Mouse (Mus musculus): ENCODE data around the gene Arhgef3.
"Not testable (repeated sequence)": the region's sequence is repeated elsewhere in the genome, so short reads cannot be mapped to it uniquely, and the experiment has no call there.

Gene Arhgef3

DNA sequence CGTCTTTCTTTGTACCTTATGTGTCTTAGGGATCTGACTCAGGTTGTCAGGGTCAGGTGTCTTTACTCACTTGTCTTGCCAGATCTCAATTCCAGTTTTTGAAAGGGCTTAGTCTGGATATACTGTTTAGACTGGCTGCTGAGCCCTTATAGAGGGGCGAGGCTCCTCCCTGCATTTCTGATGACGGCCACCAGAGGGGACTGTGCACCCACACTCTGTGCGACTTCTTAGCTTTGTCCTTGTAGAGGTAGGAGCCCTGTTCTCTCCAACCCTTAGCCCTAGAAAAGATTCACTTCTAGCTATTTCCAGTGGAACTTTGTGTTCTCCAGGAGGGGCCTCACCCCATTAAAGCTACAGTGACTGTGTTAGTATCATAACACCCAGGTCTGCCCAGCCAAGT is 72.3 kb downstream of the Arhgef3 start:
- in situ Hi-C loops (cut with MboI, MseI) = no loop called here

DNA sequence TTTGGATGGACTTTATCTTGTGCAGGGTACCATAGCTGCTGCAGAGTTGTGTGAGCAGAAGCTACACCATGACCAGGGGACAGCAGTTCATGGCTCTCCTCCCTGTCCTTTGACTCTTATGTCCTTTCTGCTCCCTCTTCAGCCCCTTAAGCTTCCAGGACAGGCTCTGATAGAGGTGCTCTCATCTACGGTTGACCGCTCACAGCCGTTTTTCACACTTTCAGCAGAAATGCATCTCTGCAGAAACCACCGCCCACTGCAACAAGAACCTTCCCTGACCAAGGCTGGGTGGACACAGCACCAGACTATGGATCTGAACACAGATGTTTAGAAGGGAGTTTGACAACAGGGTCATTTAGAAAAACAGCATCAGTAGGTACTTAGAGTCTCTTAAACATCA is 73.2 kb downstream of the Arhgef3 start:
- in situ Hi-C loops (cut with MboI, MseI) = no loop called here

DNA sequence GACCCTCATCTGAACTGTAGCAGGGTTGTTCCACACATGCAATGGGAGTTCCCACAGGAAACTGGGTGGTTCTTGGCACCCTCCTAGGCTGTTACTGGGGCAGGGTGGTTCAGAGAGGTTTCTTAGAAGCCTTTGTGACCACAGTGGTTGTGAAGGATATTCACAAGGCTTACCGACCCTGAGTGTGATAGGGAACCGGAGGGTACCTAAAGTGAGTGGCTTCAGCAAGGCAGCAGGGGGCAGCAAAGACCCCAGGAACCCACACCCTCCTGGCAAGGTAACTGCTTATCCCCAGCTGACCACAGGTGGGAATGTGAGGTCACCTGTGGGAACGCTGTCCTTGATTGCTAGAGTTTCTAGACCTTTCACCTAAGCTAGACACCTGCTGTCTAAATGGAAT is 77.8 kb downstream of the Arhgef3 start:
- in situ Hi-C loops (cut with MboI, MseI) = loop anchor here (5.0 kb wide), 1 partner anchor 215 kb away; no protein-coding TSS in a partner anchor

DNA sequence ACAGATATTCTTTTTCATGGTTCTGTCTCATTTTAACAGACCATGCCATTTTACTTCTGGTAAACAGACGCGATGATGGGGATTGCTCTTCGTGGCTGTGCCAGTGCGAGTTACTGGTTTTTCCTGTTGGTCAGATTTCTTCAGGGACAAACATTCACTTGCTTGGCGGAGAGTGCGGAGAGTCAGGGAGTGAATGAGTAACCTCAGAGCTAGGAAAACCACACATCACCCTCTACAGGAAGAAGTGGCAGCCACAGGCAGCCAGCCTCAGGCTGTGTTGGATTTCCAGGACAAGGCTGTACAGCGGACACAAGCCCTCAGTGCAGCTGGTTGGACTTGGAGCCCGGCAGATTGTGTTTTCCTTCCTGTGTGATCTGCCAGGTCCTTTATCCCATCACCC is 82.3 kb downstream of the Arhgef3 start:
- in situ Hi-C loops (cut with MboI, MseI) = no loop called here

DNA sequence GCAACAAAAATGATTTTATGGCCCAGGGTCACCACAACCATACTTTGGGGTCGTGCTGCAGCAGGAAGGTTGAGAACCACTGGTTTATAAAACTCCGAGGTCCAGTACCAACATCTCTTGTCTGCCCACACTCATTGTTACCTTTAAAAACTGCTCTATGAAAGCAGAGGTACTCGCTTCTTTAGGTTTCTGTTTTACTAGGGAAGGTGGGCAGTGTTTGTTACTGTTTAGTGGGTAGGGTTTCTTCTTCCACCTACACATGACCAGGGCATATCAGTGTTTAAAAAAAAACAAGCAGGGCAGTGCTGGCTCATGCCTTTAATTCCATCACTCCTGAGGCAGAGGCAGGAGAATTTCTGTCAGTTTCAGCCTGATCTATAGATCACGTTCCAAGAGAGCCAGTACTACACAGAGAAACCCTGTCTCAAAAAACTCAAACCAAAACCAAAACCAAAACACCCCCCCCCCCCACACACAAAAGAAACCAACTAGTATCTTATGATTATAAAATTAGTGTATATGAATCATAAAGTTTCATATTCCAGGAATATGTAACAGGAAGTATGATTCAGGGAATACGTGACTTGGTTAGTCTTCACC is 83.9 kb downstream of the Arhgef3 start:
- in situ Hi-C loops (cut with MboI, MseI) = no loop called here

DNA sequence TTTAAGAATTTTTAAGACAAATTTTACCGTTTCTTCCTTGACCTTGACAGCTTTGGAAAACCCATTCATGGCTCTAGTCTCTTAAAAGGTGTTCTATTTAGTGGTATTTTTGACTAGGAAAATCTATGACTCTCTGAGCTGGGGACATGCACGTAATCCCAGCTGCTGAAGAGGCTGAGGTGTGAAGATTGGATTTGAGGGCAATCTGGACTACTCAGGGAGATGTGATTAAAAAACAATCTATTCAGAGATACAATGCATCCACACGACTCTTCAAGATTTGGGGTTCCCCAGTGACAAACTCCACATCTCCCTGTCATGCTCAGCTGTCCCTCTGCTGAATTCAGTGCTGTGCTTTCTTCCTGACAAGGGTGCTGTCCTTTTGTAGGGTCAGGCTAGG is 84.4 kb downstream of the Arhgef3 start:
- in situ Hi-C loops (cut with MboI, MseI) = no loop called here

DNA sequence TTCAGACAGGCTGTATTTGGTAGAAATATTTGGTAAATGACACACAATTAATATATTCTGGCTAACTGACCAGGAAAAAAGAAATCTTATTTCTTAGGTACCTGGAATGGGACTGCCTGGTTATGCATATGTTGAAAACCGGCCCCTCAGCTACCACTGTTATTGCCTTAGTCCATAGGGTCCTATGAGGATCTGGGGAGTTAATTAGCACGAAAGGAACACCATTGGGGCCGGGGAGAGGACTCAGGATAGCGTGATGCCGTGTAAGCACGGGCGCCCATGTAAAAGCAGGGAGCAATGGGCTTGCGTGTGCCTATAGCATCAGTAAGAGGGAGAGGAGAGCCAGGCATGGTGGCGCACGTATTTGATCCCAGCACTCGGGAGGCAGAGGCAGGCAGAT is 85.2 kb downstream of the Arhgef3 start:
- in situ Hi-C loops (cut with MboI, MseI) = no loop called here

DNA sequence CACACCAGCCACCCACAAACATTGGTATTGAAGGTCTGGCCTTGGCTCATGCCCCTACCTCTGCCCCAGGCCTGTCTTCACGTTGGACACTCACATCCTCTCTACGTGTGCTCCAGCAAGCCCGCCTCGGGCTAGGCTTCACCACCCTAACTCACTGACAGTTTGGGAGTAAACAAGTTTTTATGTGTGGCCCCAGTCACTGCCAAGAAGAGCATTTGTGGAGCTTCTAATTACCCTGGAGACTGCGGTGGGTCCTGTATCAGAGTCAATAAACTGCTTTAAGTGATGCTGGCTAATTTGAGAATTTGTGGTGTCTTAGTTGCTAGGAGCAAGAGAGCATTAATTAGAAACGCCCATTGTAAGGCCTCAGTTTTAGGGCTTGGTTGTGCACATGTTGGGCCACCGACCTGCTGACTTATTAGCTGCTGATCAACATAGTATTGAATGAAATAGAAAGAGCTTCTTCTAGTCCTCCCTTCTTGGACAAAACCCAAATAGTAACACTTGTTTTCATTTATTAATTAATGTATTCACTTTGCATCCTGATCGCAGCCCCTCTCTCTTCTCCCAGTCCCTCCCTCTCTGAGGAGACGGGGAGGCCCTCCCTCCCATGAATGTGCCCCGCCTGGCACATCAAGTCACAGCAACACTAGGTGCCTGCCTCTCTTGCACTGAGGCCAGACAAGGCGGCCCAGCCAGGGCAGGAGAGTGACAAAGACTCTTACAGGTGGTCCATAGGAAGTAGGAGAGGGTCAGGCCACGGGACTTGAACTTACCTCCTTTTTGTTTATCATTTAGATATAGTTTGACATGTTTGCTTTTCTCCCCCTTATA is 86.3 kb downstream of the Arhgef3 start:
- in situ Hi-C loops (cut with MboI, MseI) = no loop called here

DNA sequence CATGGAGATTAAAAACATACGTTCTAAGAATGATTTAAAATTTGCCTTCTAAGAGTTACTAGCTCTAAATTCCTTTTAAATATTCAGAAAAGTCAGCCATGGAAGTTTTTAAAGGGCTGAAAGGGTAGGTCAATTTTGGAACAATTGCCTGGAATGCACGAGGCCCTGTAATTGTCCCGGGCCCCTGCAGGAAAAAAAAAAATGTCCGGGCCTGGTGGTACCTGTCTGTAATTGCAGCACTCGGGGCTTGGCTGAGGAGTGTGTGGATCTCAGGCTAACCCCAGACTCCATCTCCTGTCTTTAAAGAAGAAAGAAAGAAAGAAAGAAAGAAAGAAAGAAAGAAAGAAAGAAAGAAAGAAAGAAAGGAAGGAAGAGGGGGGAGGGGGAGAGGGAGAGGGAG is 87.1 kb downstream of the Arhgef3 start:
- in situ Hi-C loops (cut with MboI, MseI) = no loop called here

DNA sequence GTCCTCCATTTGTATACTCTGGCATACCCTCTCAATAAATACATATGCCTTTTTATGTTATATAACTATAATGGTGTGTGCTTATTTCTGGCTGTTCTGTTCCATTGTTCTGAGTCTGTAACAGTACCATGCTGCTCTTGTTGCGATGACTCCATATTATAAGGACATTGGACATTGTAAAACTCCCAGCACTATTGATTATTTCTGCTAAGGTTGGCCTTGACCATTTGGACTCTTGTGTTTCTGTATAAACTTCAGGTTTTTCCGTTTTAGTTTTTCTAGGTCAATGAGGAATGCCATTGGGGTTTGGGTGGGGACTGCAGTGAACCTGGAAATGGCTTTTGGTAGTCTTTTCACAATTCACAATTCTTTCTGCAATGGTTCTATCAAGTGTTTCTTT is 90.0 kb downstream of the Arhgef3 start:
- in situ Hi-C loops (cut with MboI, MseI) = no loop called here

DNA sequence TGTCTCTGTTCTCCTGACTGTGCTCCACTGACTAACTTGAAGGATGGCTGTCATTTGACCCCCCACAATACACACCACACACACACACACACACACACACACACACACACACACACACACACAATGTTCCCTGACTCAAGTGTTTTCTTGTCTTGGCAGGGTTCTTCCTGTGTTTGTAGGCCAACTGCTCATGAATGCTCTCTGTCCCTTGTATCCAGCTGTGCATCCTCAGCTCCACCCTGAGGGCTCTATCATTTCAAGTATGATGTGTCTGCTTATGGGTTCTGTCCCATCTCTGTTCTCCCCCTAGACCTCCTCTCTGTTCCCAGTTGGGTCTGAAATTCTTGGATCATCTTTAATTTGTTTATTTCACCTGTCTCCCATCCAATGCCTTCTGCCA is 91.7 kb downstream of the Arhgef3 start:
- in situ Hi-C loops (cut with MboI, MseI) = no loop called here

DNA sequence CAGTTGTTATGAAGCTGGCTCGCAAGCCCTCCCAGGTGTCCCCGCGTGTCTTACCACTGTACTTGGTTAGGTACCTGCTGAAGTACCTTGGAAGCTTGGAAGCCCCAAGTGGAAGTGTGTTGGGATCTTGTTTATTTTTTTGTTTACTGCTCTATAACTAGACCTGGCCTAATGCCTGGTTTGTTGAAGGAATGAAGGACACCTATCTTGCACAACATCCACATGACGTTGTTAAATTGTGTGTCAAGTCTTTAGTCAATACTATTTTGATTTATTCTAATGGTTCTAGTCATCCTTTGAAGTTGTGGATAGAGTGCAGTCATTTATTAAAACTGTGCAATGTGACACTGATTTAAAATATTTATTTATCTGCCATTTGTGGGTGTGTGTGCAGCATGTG is 94.8 kb downstream of the Arhgef3 start:
- in situ Hi-C loops (cut with MboI, MseI) = no loop called here

DNA sequence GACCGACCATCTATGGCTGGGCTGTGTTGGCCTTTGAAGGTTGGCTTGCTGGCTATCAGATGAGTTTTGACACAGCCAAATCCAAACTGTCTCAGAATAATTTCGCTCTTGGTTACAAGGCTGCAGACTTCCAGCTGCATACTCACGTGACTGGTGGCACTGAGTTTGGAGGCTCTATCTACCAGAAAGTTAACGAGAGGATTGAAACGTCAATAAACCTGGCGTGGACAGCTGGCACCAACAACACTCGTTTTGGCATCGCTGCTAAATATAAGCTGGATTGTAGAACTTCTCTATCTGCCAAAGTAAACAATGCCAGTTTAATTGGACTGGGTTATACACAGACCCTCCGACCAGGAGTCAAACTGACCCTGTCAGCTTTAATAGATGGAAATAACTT is 96.1 kb downstream of the Arhgef3 start:
- in situ Hi-C loops (cut with MboI, MseI) = not testable (repeated sequence)

DNA sequence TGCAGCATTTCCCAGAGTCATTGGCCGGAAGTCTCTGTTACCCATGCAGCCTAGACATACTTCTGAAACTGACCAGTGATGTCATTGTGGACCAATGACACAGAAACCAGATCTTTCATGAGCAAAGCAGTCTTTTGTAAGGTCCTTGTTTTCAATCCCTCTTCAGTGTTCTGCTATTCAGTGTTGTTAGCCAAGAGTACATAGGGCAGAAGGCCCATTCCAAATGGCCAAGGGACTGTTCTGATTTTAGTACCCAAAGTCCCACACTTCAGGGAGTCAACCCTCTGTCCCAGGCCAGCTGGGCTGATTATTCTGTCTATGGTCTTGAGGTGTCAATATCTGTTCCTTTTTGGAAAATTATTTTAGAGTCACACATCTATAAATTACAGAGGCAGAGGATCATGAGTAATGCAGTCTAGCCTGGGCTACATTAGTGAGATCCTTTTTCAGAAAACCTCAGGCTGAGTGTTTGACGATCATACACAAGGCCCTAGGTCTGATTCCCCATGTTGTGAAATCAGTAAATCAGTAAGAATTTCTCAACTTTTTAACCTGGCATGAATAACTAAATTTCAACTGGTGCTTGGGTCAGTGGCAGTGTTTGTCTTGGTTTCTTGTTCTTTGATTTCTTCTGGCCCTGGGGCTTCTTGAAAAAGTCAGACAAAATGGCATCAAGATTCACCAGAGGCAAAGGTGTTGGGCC is 97.2 kb downstream of the Arhgef3 start:
- in situ Hi-C loops (cut with MboI, MseI) = no loop called here

DNA sequence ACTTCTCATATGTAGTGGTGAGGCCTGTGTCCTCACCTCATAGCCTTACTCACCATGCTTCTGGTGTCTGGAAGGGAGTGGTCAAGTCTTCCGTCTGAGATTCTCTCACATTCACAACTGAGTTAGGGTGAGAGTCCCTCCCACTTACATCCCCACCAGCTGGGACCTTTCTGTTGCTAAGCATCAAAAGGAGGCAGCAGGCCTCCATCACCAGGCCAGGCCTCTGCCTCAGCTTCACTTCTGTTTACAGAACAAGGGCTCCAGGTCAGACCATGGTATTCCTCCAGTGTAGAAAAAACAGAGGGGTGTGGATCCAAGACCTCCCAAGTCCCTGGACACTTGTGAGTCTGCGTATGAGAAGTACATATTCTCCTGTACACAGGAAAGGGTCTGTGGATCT is 99.5 kb downstream of the Arhgef3 start:
- in situ Hi-C loops (cut with MboI, MseI) = no loop called here

DNA sequence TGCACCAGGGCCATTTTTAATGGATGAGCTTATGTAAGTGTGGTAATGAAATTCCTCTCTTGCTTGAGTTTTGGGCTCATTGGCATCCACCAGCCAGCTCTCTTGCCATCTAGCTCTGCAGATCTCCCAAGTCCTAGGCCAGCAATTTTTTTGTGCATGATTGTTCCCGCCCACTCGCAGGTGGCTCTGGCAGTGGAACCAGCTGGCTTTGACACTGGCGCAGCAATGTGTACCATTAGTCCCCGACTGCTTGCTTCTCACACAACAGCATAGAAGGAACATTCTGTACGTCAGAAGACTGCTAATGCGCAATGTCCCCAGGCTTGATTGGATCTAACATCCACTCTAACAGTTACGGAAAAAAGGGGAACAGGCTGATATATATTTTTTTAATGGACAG is 105.0 kb downstream of the Arhgef3 start:
- in situ Hi-C loops (cut with MboI, MseI) = no loop called here

DNA sequence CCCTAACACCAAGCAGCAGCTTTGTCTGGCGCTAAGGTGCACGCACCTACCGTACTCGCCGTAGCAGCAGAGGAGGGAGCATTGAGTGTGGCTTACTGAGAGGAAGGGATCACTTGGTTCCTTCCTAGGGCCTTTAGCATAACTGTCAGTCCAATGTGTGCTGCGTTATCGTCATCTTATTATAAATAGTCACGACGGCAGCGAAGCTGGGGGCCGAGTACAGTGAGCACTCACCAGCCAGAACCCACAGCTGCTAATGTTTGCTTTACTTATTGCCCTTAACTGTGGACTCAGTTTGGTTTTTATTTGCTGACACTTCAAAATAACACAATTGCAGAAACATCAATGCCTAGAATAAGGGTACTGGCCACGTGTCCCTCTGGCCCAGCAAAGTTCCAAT is 105.6 kb downstream of the Arhgef3 start:
- in situ Hi-C loops (cut with MboI, MseI) = no loop called here

DNA sequence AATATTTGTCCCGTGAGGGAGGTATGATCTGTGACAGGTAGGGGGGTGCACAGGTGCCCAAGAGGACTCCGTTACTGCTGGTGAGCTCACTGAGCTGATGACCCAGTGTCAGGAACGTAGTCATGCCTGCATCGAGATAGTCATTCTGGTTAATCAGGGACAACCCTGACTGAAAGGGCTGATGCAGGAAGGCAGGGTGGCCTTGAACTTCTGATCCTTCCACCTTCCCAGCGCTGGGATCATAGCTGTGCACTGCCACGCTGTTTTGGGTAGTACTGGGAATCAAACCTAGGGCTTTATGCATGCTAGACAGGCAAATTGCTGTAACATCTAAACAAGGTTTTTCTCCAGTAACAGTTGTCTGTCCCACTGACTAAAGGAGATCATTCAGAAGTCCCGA is 109.9 kb downstream of the Arhgef3 start:
- in situ Hi-C loops (cut with MboI, MseI) = no loop called here

DNA sequence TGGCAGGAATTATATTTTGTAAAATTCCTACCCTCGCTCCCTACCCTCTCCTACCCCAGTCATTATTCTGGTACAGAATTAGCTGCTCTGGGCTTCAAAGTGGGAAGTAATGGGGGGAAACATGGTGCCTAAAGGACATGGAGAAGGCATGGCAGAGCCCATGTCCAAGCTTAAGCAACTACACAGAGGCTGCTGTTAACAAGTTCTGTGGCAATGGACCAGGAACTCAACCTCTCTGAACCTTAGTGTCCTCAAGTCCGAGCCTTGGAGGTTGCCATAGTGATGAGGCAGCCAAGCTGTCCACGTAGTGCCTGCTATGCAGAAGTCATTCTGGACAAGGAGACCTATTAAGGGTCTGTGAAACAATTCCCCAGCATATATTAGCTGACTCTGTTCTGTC is 111.6 kb downstream of the Arhgef3 start:
- in situ Hi-C loops (cut with MboI, MseI) = no loop called here

DNA sequence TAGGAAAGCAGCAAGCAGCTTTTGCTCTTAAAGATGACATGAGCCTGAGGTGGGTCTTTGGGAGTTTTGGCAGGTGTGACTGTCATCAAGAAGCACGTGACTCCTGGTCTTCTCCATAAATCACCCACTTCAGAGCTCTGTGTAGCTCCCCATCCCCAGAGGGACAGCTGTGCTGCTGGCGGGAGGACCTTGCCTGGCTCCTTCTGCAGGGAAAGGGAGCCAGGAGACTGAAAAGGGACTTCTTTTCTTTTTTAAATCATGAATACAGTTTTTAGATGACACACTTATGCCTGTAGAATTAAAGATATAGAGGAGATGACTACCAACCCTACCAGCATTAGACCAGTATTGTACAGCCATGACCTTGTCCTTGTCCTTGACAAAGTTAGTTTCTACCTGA is 113.6 kb downstream of the Arhgef3 start:
- in situ Hi-C loops (cut with MboI, MseI) = no loop called here

DNA sequence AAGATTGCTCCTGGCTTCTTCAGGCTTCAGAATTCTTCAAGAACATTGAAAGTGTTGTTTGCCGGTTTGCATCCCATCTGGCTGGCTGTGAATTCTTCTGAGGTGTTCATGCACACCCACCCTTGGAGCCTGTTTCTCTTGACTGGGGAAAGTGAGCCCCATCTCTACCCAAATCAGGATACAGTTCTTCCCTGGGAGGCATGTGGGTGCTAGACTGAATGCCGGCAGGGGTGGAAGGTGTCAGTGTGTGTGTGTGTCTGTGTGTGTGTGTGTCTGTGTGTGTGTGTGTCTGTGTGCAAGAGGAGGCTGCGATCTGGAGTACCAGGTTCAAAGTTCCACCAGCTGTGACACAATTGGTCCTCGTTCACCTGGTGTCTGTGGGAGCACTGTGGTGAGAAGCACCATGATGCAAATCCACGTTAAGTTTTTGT is 114.3 kb downstream of the Arhgef3 start:
- in situ Hi-C loops (cut with MboI, MseI) = no loop called here

DNA sequence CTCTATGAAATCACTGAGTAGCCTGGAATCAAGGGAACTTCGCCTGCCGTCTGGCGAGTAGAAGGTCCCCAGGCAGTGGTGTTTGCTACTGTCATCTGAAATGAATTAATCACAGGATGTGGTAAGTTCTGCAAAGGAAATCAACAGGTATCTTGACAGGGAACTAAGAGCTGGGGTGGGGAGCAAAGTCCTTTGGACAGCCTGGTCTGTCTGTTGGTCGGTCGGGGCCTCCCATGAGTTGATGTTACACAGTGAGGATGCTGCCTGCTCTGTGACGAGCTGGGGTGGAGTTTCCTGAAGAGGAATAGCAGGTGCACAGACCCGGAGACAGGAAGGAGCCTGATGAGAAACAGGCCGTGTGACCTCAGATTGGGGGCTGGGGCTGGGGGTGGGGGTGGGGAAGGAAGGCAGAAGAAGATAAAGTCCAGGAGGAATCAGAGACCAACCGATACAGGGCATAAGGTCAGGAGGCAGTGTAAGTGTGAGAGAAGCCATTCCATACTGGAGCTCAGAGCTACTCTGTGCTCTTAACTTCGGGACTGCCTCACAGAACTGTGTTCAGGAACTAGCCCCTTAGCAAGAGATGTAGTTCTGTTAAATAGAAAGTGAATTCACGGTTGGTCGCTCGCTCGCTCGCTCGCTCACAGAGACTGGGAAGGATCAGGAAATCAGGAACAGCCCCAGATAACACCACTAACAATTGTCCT is 114.9 kb downstream of the Arhgef3 start:
- in situ Hi-C loops (cut with MboI, MseI) = loop anchor here (5.0 kb wide), 2 partner anchors 113 to 178 kb away; no protein-coding TSS in a partner anchor
